Mouse (Mus musculus): ENCODE results near the gene Ckap2.

DNA sequence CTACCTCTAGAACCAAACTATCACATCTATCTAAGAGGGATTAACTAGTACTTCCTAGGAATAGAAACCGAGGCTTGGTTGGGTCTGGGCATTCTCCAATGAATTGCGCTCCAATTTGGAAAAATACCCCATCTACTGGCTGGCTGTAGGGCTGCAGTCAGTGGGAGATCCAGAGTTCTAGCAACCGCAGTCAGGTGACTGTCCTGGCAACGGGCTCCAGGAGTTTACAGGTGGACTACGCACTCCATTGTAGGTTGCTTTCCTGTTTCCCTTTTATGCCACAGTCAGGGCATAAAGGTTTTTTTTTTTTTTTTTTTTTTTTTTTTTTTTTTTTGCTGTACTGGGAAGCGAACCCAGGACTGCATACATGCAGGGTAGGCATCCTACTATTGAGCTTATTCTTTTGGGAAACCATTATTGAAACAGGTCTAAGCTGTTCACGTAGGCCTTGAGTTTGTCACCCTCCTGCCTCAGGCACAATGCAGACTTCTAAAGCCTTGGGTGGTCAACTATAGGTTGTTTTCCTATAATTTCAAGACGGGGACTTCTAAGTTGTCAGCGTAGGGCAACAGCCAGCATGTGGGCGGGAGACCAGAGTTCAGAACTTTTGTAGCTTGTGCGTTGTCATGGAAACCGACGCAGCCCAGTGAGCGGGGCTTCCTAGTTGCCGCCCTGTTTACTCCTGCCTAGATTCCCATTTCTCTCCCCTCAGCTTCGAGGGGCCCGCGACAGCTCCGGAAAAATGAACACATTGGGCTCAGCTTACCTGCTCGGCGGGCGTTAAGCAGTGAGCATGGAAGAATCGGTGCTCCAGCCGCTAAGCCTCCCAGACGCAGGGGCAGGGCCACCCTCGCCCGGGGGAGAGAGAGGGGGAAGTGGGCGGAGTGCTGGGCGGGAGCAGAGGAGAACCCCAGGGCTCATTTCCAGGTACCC lies 61.1 kb downstream of the Ckap2 start, which contains the start of gene Nek5:
- TF ChIP-seq CTCF (IDR thresholded peaks at IDR 0.05; ENCODE audit: low read depth, low read length) = peak; percentile 73
- no peak for TF ChIP-seq POLR2A (IDR thresholded peaks at IDR 0.05; ENCODE audit: extremely low read depth, insufficient read depth, low read length)

Data from liver, adult 2 months (tissue).